Comparison of ENCODE assay signal across 22 mouse cellular contexts in the genomic region with DNA sequence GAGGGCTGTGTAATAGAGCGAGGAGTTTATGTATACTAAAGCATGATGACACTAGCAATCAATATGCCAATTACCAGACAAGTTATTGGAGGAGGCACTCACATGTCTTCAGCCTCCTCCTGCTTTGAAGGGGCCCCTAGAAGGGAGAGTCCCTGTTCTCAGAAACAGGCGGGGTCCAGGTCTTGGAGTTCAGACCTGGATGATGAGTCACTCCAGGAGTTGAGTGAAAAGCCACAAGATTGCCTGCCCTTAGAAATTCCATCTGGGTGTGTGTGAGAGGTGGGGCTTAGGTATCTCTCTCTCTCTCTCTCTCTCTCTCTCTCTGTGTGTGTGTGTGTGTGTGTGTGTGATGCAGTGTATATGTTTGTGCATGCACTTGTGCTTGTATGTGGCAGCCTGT.
DNase-seq lines count a peak whose midpoint lies in the region; ATAC-seq and TF ChIP-seq lines count a peak whose summit lies in the region.
"Had no signal": no experiment of that assay in that cellular context is flagged by ENCODE, and none has a peak within 500 bp of the region (broad histone marks: within the 10 kb centered on the region; RNA-seq: fewer than 3 reads in every experiment).

No protein-coding gene starts in this region.

- H3K9me3 ChIP-seq in kidney, embryonic 16.5 days (ENCODE audit: low read length) = no peaks in the 10 kb centered on the region
- H3K9me3 ChIP-seq in stomach, embryonic 14.5 days (ENCODE audit: control insufficient read depth, low read depth, low read length) = no peaks in the 10 kb centered on the region
- H3K9me3 ChIP-seq in forebrain, postnatal 0 days (ENCODE audit: low read length) = no peaks in the 10 kb centered on the region
- no peaks in the 10 kb centered on the region for H3K9me3 ChIP-seq in hindbrain, embryonic 16.5 days (ENCODE audit: control insufficient read depth, low read length)
- H3K9me3 ChIP-seq: embryonic facial prominence, embryonic 12.5 days; limb, embryonic 12.5 days; liver, embryonic 15.5 days had no signal

- H3K36me3 ChIP-seq in kidney, embryonic 16.5 days (ENCODE audit: insufficient read depth, low read length) = no peaks in the 10 kb centered on the region
- H3K36me3 ChIP-seq in stomach, embryonic 14.5 days (ENCODE audit: control insufficient read depth, insufficient read depth, low read length) = no peaks in the 10 kb centered on the region
- no peaks in the 10 kb centered on the region for H3K36me3 ChIP-seq in forebrain, postnatal 0 days (ENCODE audit: insufficient read depth)
- H3K36me3 ChIP-seq in hindbrain, embryonic 16.5 days (ENCODE audit: control insufficient read depth, insufficient read depth, low read length) = no peaks in the 10 kb centered on the region
- H3K36me3 ChIP-seq: embryonic facial prominence, embryonic 12.5 days; G1E; limb, embryonic 12.5 days; liver, embryonic 15.5 days had no signal

- no peak overlapping the region for H3K4me2 ChIP-seq in kidney, embryonic 16.5 days (replicated peaks; ENCODE audit: low read depth, low read length)
- no peak overlapping the region for H3K4me2 ChIP-seq in stomach, embryonic 14.5 days (replicated peaks; ENCODE audit: low read depth, low read length)
- H3K4me2 ChIP-seq in forebrain, postnatal 0 days (ENCODE audit: low read depth) = no peak overlapping the region
- no peak overlapping the region for H3K4me2 ChIP-seq in hindbrain, embryonic 16.5 days (ENCODE audit: low read length)
- H3K4me2 ChIP-seq: embryonic facial prominence, embryonic 12.5 days; limb, embryonic 12.5 days; liver, embryonic 15.5 days had no signal

- peaks cover 16% of the 10 kb centered on the region for H3K4me1 ChIP-seq in kidney, embryonic 16.5 days (ENCODE audit: insufficient read depth, low read length)
- H3K4me1 ChIP-seq in stomach, embryonic 14.5 days (ENCODE audit: control insufficient read depth, insufficient read depth, low read length) = peaks cover 10% of the 10 kb centered on the region; the same call in 1 of the 2 replicates
- H3K4me1 ChIP-seq in forebrain, postnatal 0 days (ENCODE audit: insufficient read depth) = no peaks in the 10 kb centered on the region
- H3K4me1 ChIP-seq in hindbrain, embryonic 16.5 days (ENCODE audit: control insufficient read depth, insufficient read depth, low read depth, low read length) = no peaks in the 10 kb centered on the region
- H3K4me1 ChIP-seq: liver, embryonic 15.5 days had no signal

- no peak for DNase-seq in kidney, adult 18-20 months
- DNase-seq in ES-CJ7 (ENCODE audit: low read depth, low spot score) = peak; percentile 11
- peak; percentile 34 for DNase-seq in embryo, embryonic 11 days
- no peak for DNase-seq in forebrain, postnatal 0 days
- DNase-seq: adrenal gland, postnatal 36 days; cerebellum, postnatal 10 days; gastrocnemius, postnatal 14 days; heart, postnatal 10 days; kidney, postnatal 36 days; right cerebral cortex, postnatal 4 days; thymus, postnatal 14 days had no signal

- no peak overlapping the region for H3K27ac ChIP-seq in kidney, embryonic 16.5 days (ENCODE audit: low read length)
- no peak overlapping the region for H3K27ac ChIP-seq in stomach, embryonic 14.5 days (ENCODE audit: low read length)
- no peak overlapping the region for H3K27ac ChIP-seq in forebrain, postnatal 0 days (ENCODE audit: low read depth, low read length)
- H3K27ac ChIP-seq in hindbrain, embryonic 16.5 days (ENCODE audit: low read depth, low read length) = no peak overlapping the region
- H3K27ac ChIP-seq: embryonic facial prominence, embryonic 12.5 days; hindbrain, postnatal 0 days; limb, embryonic 12.5 days; liver, embryonic 15.5 days had no signal

- 26% methylated on average over 2 of the region's 2 CpGs for WGBS in kidney, embryonic 16.5 days
- 32% methylated on average over 2 of the region's 2 CpGs for WGBS in stomach, embryonic 14.5 days
- WGBS in forebrain, postnatal 0 days = 74% methylated on average over 2 of the region's 2 CpGs
- 35% methylated on average over 2 of the region's 2 CpGs for WGBS in hindbrain, embryonic 16.5 days

- H3K27me3 ChIP-seq in kidney, embryonic 16.5 days (ENCODE audit: insufficient read depth, low read length) = no peaks in the 10 kb centered on the region
- H3K27me3 ChIP-seq in stomach, embryonic 14.5 days (ENCODE audit: control insufficient read depth, insufficient read depth, low read length) = no peaks in the 10 kb centered on the region
- H3K27me3 ChIP-seq in forebrain, postnatal 0 days (ENCODE audit: insufficient read depth, low read length) = no peaks in the 10 kb centered on the region
- H3K27me3 ChIP-seq in hindbrain, embryonic 16.5 days (replicated peaks; ENCODE audit: control insufficient read depth, insufficient read depth, low read length) = no peaks in the 10 kb centered on the region
- H3K27me3 ChIP-seq: embryonic facial prominence, embryonic 12.5 days; limb, embryonic 12.5 days; liver, embryonic 15.5 days had no signal

- peak; percentile 12; the same call in 1 of the 2 replicates for ATAC-seq in kidney, embryonic 16.5 days (ENCODE audit: low FRiP score, low TSS enrichment)
- peak; percentile 56; the same call in 1 of the 2 replicates for ATAC-seq in stomach, embryonic 14.5 days (ENCODE audit: insufficient number of reproducible peaks, insufficient read depth, low FRiP score, low read depth)
- ATAC-seq in megakaryocyte-erythroid progenitor cell, adult 5-6 weeks (replicated peaks; ENCODE audit: low FRiP score, low TSS enrichment, poor library complexity, severe bottlenecking) = no peak
- ATAC-seq in forebrain, postnatal 0 days = no peak
- ATAC-seq in hindbrain, embryonic 16.5 days = no peak
- ATAC-seq: activated CD4-positive, CD25-positive, alpha-beta regulatory T cell, adult 4 months; hindbrain, postnatal 0 days; midbrain, embryonic 16.5 days had no signal

- H3K4me3 ChIP-seq in kidney, embryonic 16.5 days (ENCODE audit: low read length) = no peak overlapping the region
- no peak overlapping the region for H3K4me3 ChIP-seq in stomach, embryonic 14.5 days (ENCODE audit: low read depth, low read length)
- H3K4me3 ChIP-seq in forebrain, postnatal 0 days (ENCODE audit: low read depth, low read length) = no peak overlapping the region
- no peak overlapping the region for H3K4me3 ChIP-seq in hindbrain, embryonic 16.5 days (ENCODE audit: low read length)
- H3K4me3 ChIP-seq: embryonic facial prominence, embryonic 12.5 days; limb, embryonic 12.5 days; liver, embryonic 15.5 days had no signal

- no peak for TF ChIP-seq CTCF in forebrain, postnatal 0 days (IDR thresholded peaks at IDR 0.05; ENCODE audit: low read depth)

- no peak overlapping the region for H3K9ac ChIP-seq in kidney, embryonic 16.5 days (replicated peaks; ENCODE audit: low read length)
- no peak overlapping the region for H3K9ac ChIP-seq in stomach, embryonic 14.5 days (replicated peaks; ENCODE audit: low read depth, low read length)
- no peak overlapping the region for H3K9ac ChIP-seq in forebrain, postnatal 0 days
- no peak overlapping the region for H3K9ac ChIP-seq in hindbrain, embryonic 16.5 days (ENCODE audit: low read depth, low read length)
- H3K9ac ChIP-seq: embryonic facial prominence, embryonic 12.5 days; limb, embryonic 12.5 days; liver, embryonic 15.5 days had no signal

Comparison
In these comparisons a context has a peak if more than half of its experiments do, and no peak if none do; other contexts are left out.
1. ATAC-seq: peak in kidney, embryonic 16.5 days (single experiment) and stomach, embryonic 14.5 days (single experiment); none in megakaryocyte-erythroid progenitor cell, adult 5-6 weeks (single experiment), forebrain, postnatal 0 days (single experiment) and hindbrain, embryonic 16.5 days (single experiment).
2. DNase-seq: peak in ES-CJ7 (single experiment) and embryo, embryonic 11 days (single experiment); none in kidney, adult 18-20 months (single experiment) and forebrain, postnatal 0 days (single experiment).